Mouse (Mus musculus) kidney, adult 2 months (tissue): Measurements from ENCODE around the gene Coro1b.

Experiments
- CTCF ChIP-seq: fragments of 200-500 bp; conservative IDR thresholded peaks from 2 replicates; pipeline ENCODE4 v1.5.1; 2011; ENCODE audit warnings: low read depth, mild to moderate bottlenecking, control low read depth, low read length, moderate library complexity, mixed read lengths; ENCODE audit not compliant: insufficient read depth, insufficient read length
- POLR2A ChIP-seq: fragments of 200-500 bp; IDR thresholded peaks from one replicate; pipeline ENCODE4 v1.6.1; 2011; ENCODE audit warnings: low read depth, low read length, control low read depth

- TF ChIP-seq CTCF, result no peak
- TF ChIP-seq POLR2A, result no peak
Observed at GRCm38 (mm10) chr19:4164721-4165120, 16.3 kb downstream of the Coro1b start.
